Mouse (Mus musculus) cerebral cortex, adult 2 months (tissue): Measurements from ENCODE around the gene Mrps10.

ENCODE experiments used
- WGBS: fragments of 180-500 bp; shearing (Covaris S2); methylation state at CpG from one replicate; pipeline ENCODE4 v1.1.7; 2018; 5-methylcytosine and 5-hydroxymethylcytosine counted together

Gene Mrps10

GRCm38 (mm10) chr17:47381917-47382316, 13.2 kb downstream of the Mrps10 start:
- 70% methylated on average over 11 of the region's 11 CpGs for WGBS

- WGBS = 87% methylated on average over 4 of the region's 4 CpGs
These were observed 14.6 kb downstream of the Mrps10 start for GRCm38 (mm10) chr17:47383266-47383665.

GRCm38 (mm10) chr17:47384064-47384463, 15.4 kb downstream of the Mrps10 start:
- 89% methylated on average over 3 of the region's 3 CpGs for WGBS

GRCm38 (mm10) chr17:47385145-47385544, 16.5 kb downstream of the Mrps10 start, which contains the start of gene Guca1b:
TSS of gene Guca1b (plus strand) at chr17:47385393.
- WGBS = 48% methylated on average over 10 of the region's 10 CpGs

- WGBS = 72% methylated on average over 4 of the region's 4 CpGs
These were observed 18.0 kb downstream of the Mrps10 start for GRCm38 (mm10) chr17:47386649-47387048.

- WGBS = 27% methylated on average over 24 of the region's 24 CpGs
These were observed 25.7 kb downstream of the Mrps10 start for GRCm38 (mm10) chr17:47394223-47394869.

- WGBS = 8% methylated on average over 20 of the region's 20 CpGs
These were observed 26.8 kb downstream of the Mrps10 start for GRCm38 (mm10) chr17:47395376-47395913.

- 85% methylated on average over 8 of the region's 8 CpGs for WGBS
These were observed 30.4 kb downstream of the Mrps10 start for GRCm38 (mm10) chr17:47399091-47399490.

- WGBS = 29% methylated on average over 10 of the region's 10 CpGs
These were observed 31.8 kb downstream of the Mrps10 start, which contains the start of gene Guca1a for GRCm38 (mm10) chr17:47400451-47400850. TSS of gene Guca1a (minus strand) at chr17:47400584.

- WGBS = 64% methylated on average over 10 of the region's 10 CpGs
These were observed 39.2 kb downstream of the Mrps10 start for GRCm38 (mm10) chr17:47407717-47408557.

GRCm38 (mm10) chr17:47408558-47408898, 39.8 kb downstream of the Mrps10 start:
- WGBS = 25% methylated on average over 8 of the region's 8 CpGs

GRCm38 (mm10) chr17:47409897-47410861, 41.5 kb downstream of the Mrps10 start:
- 3% methylated on average over 74 of the region's 74 CpGs for WGBS

- WGBS = 90% methylated on average over 2 of the region's 2 CpGs
These were observed 51.5 kb downstream of the Mrps10 start for GRCm38 (mm10) chr17:47420195-47420594.

- 91% methylated on average over 3 of the region's 3 CpGs for WGBS
These were observed 52.9 kb downstream of the Mrps10 start for GRCm38 (mm10) chr17:47421566-47421965.

GRCm38 (mm10) chr17:47422616-47423015, 53.9 kb downstream of the Mrps10 start:
- WGBS = 100% methylated on average over 1 of the region's 1 CpGs

GRCm38 (mm10) chr17:47424186-47424585, 55.5 kb downstream of the Mrps10 start:
- WGBS = 69% methylated on average over 6 of the region's 6 CpGs

GRCm38 (mm10) chr17:47427316-47427715, 58.6 kb downstream of the Mrps10 start:
- 81% methylated on average over 6 of the region's 6 CpGs for WGBS

- WGBS = 32% methylated on average over 8 of the region's 8 CpGs
These were observed 60.2 kb downstream of the Mrps10 start for GRCm38 (mm10) chr17:47428831-47429304.

- WGBS = 71% methylated on average over 5 of the region's 5 CpGs
These were observed 62.1 kb downstream of the Mrps10 start for GRCm38 (mm10) chr17:47430815-47431214.
